Mouse (Mus musculus): ENCODE results near the gene Mrpl23. TPM values are rescaled to one million over a fixed set of nuclear protein-coding genes. Genes with fewer than 3 reads are reported as not detected.
A peak's percentile ranks its signal among the peaks of the same experiment; 100 is the strongest.

Mrpl23 gene
- polyA plus RNA-seq, 1 experiment from 2014 or later, result 15.9 TPM

- no peak overlapping the region for H3K4me3 ChIP-seq (replicated peaks)
- WGBS, result 91% methylated on average over 9 of the region's 9 CpGs
- H3K9ac ChIP-seq, result no peak overlapping the region
- no peak for ATAC-seq (ENCODE audit: low FRiP score)
- no peaks in the 10 kb centered on the region for H3K9me3 ChIP-seq
- peaks cover 31% of the 10 kb centered on the region for H3K4me1 ChIP-seq
- no peak overlapping the region for H3K4me2 ChIP-seq
- H3K27me3 ChIP-seq, result peaks cover 6% of the 10 kb centered on the region
- no peak overlapping the region; the same call in 1 of the 2 replicates for H3K27ac ChIP-seq
- H3K36me3 ChIP-seq (replicated peaks), result no peaks in the 10 kb centered on the region
These were observed 38.1 kb downstream of the Mrpl23 start for GRCm38 (mm10) chr7:142570565-142570964.

GRCm38 (mm10) chr7:142571458-142572220, 39.2 kb downstream of the Mrpl23 start:
- Histone ChIP-seq H3K27ac (peak overlapping the region; percentile 36), H3K9ac (no peak overlapping the region), H3K4me2 (no peak overlapping the region), H3K36me3 (replicated peaks) (no peaks in the 10 kb centered on the region), H3K4me3 (replicated peaks) (no peak overlapping the region), H3K27me3 (peaks cover 6% of the 10 kb centered on the region; the same call in 1 of the 2 replicates), H3K4me1 (peaks cover 31% of the 10 kb centered on the region), H3K9me3 (no peaks in the 10 kb centered on the region)
- ATAC-seq (ENCODE audit: low FRiP score), result no peak
- WGBS, result 83% methylated on average over 16 of the region's 16 CpGs

- 0 out of 2 replicates have a peak overlapping the region, but pooled peaks have one; percentile 51 for H3K27ac ChIP-seq
- no peak for ATAC-seq (ENCODE audit: low FRiP score)
These were observed 39.9 kb downstream of the Mrpl23 start for GRCm38 (mm10) chr7:142572343-142572742.

DNA sequence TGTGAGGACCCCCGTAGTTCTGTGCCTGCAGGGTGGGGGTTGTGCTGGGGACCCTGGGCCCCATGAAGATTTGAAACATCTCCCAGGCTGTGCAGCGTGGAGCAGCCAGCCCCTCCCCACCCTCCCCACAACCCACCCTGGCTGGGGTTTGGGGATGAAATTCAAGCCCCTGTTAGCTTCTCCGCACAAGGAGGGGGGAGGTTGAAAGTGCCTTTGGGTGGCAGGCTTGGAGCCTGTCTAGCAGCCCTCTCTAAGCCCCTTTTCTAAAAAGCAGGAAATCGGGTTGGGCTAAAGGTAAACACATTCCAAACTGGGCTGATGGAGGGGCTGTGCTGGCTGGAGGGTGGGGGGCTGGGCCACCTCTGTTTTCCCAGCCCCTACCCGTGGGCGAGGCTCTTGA, 40.5 kb downstream of the Mrpl23 start:
- Histone ChIP-seq H3K27ac (0 out of 2 replicates have a peak overlapping the region, but pooled peaks have one; percentile 51), H3K4me1 (peaks cover 31% of the 10 kb centered on the region), H3K27me3 (peaks cover 17% of the 10 kb centered on the region; the same call in 1 of the 2 replicates), H3K4me2 (no peak overlapping the region), H3K36me3 (replicated peaks) (no peaks in the 10 kb centered on the region), H3K4me3 (replicated peaks) (no peak overlapping the region), H3K9me3 (no peaks in the 10 kb centered on the region), H3K9ac (no peak overlapping the region)
- 55% methylated on average over 6 of the region's 6 CpGs for WGBS
- ATAC-seq (ENCODE audit: low FRiP score), result no peak

More at GRCm38 (mm10) chr7:142572343-142572742, 39.9 kb downstream of the Mrpl23 start:
- Histone ChIP-seq H3K27me3 (peaks cover 12% of the 10 kb centered on the region; the same call in 1 of the 2 replicates), H3K36me3 (replicated peaks) (no peaks in the 10 kb centered on the region), H3K9ac (no peak overlapping the region), H3K4me1 (peaks cover 31% of the 10 kb centered on the region), H3K4me2 (no peak overlapping the region), H3K4me3 (replicated peaks) (no peak overlapping the region), H3K9me3 (no peaks in the 10 kb centered on the region)
- 68% methylated on average over 7 of the region's 7 CpGs for WGBS

DNA sequence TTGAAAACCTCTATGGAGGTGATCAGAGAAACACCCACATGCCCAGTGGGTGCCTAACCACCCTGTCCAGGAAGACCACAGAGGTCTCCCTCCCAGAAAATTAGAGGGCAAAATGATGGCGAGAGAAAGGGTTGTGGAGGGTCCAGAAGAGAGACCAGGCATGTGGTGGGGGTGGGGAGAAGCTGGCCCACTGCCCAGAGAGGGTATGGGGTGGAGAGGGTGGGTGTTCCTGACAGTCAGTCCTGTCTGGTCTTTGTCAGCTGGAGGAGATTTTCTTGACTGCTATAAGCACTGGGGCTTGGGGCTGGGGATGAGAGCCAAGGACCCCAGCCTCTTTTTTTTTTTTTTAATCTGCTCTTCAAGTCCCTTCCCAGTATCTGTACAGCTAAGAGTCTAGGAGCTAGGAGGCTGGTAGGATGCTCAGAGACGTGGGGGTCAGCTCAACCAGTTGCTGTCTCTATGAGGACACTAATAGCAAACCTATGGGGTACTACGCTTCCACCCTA, 41.7 kb downstream of the Mrpl23 start:
- H3K36me3 ChIP-seq (replicated peaks), result no peaks in the 10 kb centered on the region
- no peak overlapping the region for H3K4me2 ChIP-seq
- H3K9ac ChIP-seq, result no peak overlapping the region
- no peak for ATAC-seq (ENCODE audit: low FRiP score)
- 81% methylated on average over 3 of the region's 3 CpGs for WGBS
- H3K27ac ChIP-seq, result no peak overlapping the region
- no peaks in the 10 kb centered on the region for H3K9me3 ChIP-seq
- H3K4me1 ChIP-seq, result peaks cover 32% of the 10 kb centered on the region
- H3K27me3 ChIP-seq, result peaks cover 23% of the 10 kb centered on the region; the same call in 1 of the 2 replicates
- H3K4me3 ChIP-seq (replicated peaks), result no peak overlapping the region

DNA sequence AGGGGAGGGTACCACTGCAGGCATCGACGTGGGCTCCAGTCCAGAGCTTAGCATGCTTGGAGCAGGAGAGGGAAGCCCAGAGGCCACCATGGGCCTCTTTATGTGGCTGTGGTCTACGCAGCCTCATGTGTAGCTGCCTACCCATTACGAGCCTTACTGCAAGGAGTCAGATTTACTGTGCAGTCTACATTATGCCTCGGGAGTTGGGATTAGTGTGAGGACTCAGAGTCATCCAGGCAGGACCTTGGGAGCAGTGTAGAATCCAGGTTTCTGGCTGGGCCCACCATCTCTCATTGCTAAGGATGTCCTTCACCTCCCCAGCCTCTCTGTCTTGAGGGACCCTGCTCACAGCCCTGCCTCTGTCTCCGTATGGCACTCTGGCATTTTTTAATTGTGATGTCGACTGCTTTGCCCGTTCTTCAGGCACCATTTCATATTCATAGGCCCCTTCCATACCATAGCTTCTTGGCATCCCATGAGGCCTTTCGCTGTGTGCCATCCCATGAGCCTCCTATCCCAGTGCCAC, 42.4 kb downstream of the Mrpl23 start:
- H3K4me3 ChIP-seq (replicated peaks), result no peak overlapping the region
- WGBS, result 83% methylated on average over 9 of the region's 9 CpGs
- no peak overlapping the region for H3K27ac ChIP-seq
- peaks cover 33% of the 10 kb centered on the region for H3K4me1 ChIP-seq
- H3K36me3 ChIP-seq (replicated peaks), result no peaks in the 10 kb centered on the region
- peaks cover 23% of the 10 kb centered on the region; the same call in 1 of the 2 replicates for H3K27me3 ChIP-seq
- ATAC-seq (ENCODE audit: low FRiP score), result no peak
- no peak overlapping the region for H3K4me2 ChIP-seq
- 0 out of 2 replicates have a peak, but pooled peaks cover 2% of the 10 kb centered on the region for H3K9me3 ChIP-seq
- no peak overlapping the region for H3K9ac ChIP-seq

- peaks cover 31% of the 10 kb centered on the region for H3K4me1 ChIP-seq
These were observed 43.0 kb downstream of the Mrpl23 start for GRCm38 (mm10) chr7:142575491-142575890.

GRCm38 (mm10) chr7:142575971-142576370, 43.5 kb downstream of the Mrpl23 start:
- Histone ChIP-seq H3K27me3 (peaks cover 23% of the 10 kb centered on the region; the same call in 1 of the 2 replicates), H3K4me2 (no peak overlapping the region)
- 88% methylated on average over 5 of the region's 5 CpGs for WGBS

More at GRCm38 (mm10) chr7:142575491-142575890, 43.0 kb downstream of the Mrpl23 start:
- Histone ChIP-seq H3K4me2 (no peak overlapping the region), H3K36me3 (replicated peaks) (no peaks in the 10 kb centered on the region), H3K9me3 (peaks cover 7% of the 10 kb centered on the region; the same call in 1 of the 2 replicates), H3K4me3 (replicated peaks) (no peak overlapping the region), H3K27me3 (peaks cover 23% of the 10 kb centered on the region; the same call in 1 of the 2 replicates), H3K27ac (no peak overlapping the region), H3K9ac (no peak overlapping the region)
- ATAC-seq (ENCODE audit: low FRiP score), result no peak
- 94% methylated on average over 12 of the region's 12 CpGs for WGBS

GRCm38 (mm10) chr7:142576472-142577326, 44.2 kb downstream of the Mrpl23 start:
- Histone ChIP-seq H3K9me3 (peaks cover 17% of the 10 kb centered on the region; the same call in 1 of the 2 replicates), H3K4me3 (replicated peaks) (no peak overlapping the region; the same call in 1 of the 2 replicates), H3K4me2 (peak overlapping the region; percentile 49; the same call in 1 of the 2 replicates), H3K4me1 (peaks cover 30% of the 10 kb centered on the region), H3K9ac (0 out of 2 replicates have a peak overlapping the region, but pooled peaks have one; percentile 8), H3K36me3 (replicated peaks) (no peaks in the 10 kb centered on the region), H3K27me3 (peaks cover 23% of the 10 kb centered on the region; the same call in 1 of the 2 replicates), H3K27ac (peak overlapping the region; percentile 15; the same call in 1 of the 2 replicates)
- 90% methylated on average over 25 of the region's 25 CpGs for WGBS
- no peak for ATAC-seq (ENCODE audit: low FRiP score)

More at GRCm38 (mm10) chr7:142575971-142576370, 43.5 kb downstream of the Mrpl23 start:
- Histone ChIP-seq H3K27ac (no peak overlapping the region), H3K36me3 (replicated peaks) (no peaks in the 10 kb centered on the region), H3K9me3 (peaks cover 11% of the 10 kb centered on the region; the same call in 1 of the 2 replicates), H3K4me3 (replicated peaks) (no peak overlapping the region), H3K9ac (no peak overlapping the region), H3K4me1 (peaks cover 29% of the 10 kb centered on the region)
- no peak for ATAC-seq (ENCODE audit: low FRiP score)

- Histone ChIP-seq H3K27ac (0 out of 2 replicates have a peak overlapping the region, but pooled peaks have one; percentile 15), H3K4me3 (replicated peaks) (peak overlapping the region; percentile 24), H3K4me2 (peak overlapping the region; percentile 49), H3K9ac (no peak overlapping the region), H3K9me3 (peaks cover 25% of the 10 kb centered on the region; the same call in 1 of the 2 replicates), H3K4me1 (peaks cover 21% of the 10 kb centered on the region), H3K27me3 (peaks cover 23% of the 10 kb centered on the region; the same call in 1 of the 2 replicates), H3K36me3 (replicated peaks) (no peaks in the 10 kb centered on the region)
- ATAC-seq (ENCODE audit: low FRiP score), result peak; percentile 33; the same call in 1 of the 2 replicates
- WGBS, result 56% methylated on average over 26 of the region's 26 CpGs
These were observed 45.4 kb downstream of the Mrpl23 start for GRCm38 (mm10) chr7:142577806-142578423.

DNA sequence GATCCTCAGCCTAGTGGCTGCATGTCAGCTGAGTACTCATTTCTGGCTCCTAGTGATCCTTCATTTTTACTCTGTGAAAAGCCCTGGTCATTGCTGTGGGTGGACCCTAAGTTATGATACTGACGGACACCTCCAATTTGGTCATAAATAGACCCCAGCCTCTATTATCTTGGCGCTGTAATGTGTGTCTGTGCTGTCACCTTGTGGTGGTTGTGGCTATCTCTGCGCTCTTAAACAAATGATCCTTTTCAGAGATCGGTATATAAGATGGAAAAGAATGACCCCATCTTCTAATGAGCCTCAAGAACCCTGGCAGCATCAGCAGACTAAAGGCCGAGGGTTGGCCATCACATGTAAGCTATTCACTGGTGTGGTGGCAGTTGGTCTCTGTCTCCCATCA, 46.6 kb downstream of the Mrpl23 start:
- H3K4me3 ChIP-seq (replicated peaks), result no peak overlapping the region
- no peak for ATAC-seq (ENCODE audit: low FRiP score)
- H3K27ac ChIP-seq, result no peak overlapping the region
- peaks cover 25% of the 10 kb centered on the region; the same call in 1 of the 2 replicates for H3K9me3 ChIP-seq
- no peak overlapping the region for H3K9ac ChIP-seq
- peaks cover 14% of the 10 kb centered on the region; the same call in 1 of the 2 replicates for H3K4me1 ChIP-seq
- H3K27me3 ChIP-seq, result peaks cover 23% of the 10 kb centered on the region; the same call in 1 of the 2 replicates
- 53% methylated on average over 5 of the region's 5 CpGs for WGBS
- H3K36me3 ChIP-seq (replicated peaks), result no peaks in the 10 kb centered on the region
- no peak overlapping the region for H3K4me2 ChIP-seq

Data from forebrain, embryonic 12.5 days (tissue).